Mouse (Mus musculus): Measurements from ENCODE around the gene Tex48.
A peak's percentile ranks its signal among the peaks of the same experiment; 100 is the strongest.

Gene Tex48

GRCm38 (mm10) chr4:63594459-63595110, 27.6 kb downstream of the Tex48 start:
- DNase-seq: no peak

- no peak for DNase-seq
Observed at GRCm38 (mm10) chr4:63590538-63590937, 31.7 kb downstream of the Tex48 start.

DNA sequence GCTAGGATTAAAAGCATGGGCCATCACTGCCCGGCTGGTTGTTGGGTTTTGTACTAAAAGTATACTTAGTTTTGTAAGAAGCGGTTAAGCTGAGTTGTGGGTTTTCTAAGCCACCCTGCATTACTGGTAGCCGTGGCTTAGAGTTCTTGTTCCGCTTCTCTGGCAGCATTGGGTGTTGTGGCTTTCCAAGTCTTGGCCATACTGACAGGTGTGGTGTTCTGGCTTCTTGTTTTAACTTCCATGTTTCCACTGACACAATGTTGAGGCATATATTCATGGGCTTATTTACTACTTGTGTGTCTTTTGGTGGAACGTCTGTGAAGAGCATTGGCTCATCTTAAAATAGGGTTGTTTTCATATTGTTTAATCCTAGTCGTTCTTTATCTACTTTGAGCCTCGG, 32.2 kb downstream of the Tex48 start:
- no peak for DNase-seq

GRCm38 (mm10) chr4:63586240-63586639, 36.0 kb downstream of the Tex48 start:
- DNase-seq: no peak

GRCm38 (mm10) chr4:63585216-63585615, 37.0 kb downstream of the Tex48 start:
- no peak for DNase-seq

- no peak for DNase-seq
Observed at GRCm38 (mm10) chr4:63582580-63582979, 39.6 kb downstream of the Tex48 start.

- no peak for DNase-seq
Observed at GRCm38 (mm10) chr4:63580078-63580477, 42.1 kb downstream of the Tex48 start.

DNA sequence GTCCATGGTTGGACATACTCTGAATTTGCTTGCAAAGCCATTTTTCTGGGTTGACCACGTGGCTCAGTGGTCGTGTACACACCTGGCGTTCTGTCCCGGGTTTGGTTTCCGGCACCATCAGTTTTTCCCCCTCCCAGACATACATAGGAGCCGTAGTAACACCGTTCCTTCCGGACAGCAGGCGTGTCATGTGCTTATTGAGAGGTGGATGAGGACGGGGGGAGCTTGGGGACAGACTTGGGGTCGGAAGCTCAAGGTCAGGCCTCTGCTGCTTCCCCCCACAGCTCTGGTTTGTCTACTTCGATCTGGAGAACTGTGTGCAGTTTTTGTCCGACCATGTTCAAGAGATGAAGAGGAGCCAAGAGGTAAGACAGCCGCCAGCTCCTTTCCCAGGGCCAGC, 42.6 kb downstream of the Tex48 start:
- no peak for DNase-seq

DNA sequence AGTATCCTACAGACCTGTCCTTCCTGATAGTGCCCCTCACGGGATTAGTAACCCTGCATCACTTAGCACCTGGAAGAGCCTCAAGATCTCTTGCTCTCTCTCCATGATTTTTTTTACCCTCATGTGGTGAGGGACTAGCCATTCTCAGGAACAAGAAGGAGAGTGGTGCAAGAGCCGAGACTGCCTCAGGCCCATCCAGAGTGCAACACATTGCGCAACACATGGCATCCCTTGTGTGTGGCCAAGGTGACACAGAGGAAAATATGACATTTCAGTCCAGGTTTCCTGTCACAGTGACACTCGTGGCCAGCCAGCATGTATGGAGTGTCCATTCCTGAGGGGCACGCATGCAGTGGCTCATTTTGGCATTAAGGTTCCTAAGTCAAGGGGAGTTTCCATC, 49.6 kb downstream of the Tex48 start:
- no peak for DNase-seq

DNA sequence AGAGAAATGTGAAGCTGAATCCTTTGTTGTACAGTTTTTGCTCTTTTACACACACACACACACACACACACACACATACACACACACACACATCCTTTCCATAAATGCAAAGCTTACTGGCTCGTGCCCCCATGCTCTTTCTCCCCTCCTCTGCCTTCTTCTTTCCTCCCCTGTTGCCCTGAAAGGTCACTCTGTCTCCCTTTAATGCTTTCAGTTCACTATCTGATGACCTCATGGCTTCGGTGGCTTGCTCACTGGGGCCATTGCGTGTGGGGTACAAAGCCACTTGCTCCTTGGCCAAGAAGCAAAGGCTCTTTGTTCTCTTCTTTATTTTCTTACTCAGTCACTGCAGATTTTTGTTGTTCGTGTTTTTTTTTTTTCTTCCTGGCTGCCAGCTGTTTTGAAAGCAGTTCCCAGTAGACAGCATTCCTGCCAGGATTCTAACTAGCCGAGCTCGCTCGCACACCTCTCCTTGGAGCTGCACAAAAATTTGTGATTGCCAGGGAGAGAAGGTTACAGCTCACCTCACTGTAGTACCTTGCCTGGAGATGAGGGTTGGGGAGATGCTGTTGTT, 51.9 kb downstream of the Tex48 start:
- DNase-seq: no peak

GRCm38 (mm10) chr4:63569322-63569721, 52.9 kb downstream of the Tex48 start:
- no peak for DNase-seq

- no peak for DNase-seq
Observed at GRCm38 (mm10) chr4:63567712-63568390, 54.4 kb downstream of the Tex48 start.

DNA sequence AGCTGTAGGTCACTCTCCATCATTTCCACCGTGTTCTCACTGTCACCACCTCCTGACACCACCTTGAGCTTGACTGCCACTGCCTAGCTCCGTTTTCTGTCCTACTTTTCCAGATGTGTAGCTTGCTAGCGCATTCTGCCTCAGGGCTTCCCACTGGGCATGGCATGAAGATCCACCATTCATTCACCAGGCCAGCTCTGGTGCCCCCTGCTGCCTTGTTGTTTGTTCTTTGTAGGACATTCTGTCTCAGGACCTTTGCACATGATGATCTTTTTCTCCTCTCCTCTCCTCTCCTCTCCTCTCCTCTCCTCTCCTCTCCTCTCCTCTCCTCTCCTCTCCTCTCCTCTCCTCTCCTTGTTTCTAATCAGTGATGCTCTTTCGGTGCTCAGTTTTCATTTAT, 59.5 kb downstream of the Tex48 start:
- DNase-seq: no peak

DNA sequence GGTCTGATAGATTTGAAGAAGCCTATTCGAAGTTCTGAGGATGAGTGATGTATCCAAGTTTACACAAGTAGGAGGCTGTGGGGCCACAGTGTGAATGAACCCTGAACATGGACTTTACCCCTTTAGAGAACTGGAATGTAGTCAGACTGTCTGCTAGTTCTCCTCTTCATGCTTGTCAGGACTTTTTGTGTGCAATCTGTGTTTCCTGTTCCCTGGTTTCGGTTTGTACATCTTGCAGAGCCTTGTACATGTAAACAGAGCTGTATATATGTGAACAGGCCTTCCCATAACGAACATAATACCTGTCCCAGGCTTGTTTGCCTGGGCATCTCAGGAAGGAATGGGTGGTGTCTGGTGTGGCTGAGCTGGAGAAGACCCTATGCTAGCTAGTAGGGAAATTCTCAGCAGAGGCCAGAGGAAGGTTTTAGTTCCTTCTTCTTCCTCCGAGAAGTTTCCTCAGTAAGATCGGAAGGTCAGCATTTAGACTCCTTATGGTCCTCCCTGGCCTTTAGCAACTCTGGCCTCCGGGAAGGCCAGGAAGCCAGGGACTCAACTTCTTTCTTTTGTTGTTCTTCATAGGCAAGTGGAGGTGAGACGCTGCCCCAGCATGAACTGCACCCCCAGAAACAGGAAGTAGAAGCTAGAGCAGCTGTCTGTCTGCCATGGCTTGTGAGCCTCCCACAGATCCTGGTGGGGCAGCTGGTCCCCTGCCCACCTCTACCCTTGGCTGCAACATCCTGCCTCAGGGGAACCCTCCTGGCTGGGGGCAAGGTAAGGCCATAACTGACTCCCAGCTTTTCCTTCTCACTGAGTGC, 60.2 kb downstream of the Tex48 start:
- no peak for DNase-seq

DNA sequence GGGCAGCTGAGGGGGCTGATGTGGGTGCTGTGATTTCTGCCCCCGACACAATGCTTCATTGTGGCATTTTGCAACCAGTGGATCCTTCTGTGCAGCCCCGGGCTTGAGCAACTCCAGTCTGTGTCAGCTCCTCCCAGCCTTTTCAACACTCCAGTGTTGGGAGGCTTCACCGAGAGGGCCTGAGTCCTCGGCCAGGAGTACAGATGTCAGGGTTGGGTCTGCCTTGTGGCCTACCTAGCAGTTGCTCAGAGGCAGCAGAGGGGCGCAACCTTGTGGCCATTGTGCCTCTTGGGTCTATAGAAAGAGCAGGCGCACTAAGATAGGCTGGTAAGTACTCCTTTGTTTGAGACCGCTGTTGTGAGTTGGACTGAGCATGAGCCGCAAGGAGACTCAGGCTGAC, 62.1 kb downstream of the Tex48 start:
- DNase-seq: no peak

DNA sequence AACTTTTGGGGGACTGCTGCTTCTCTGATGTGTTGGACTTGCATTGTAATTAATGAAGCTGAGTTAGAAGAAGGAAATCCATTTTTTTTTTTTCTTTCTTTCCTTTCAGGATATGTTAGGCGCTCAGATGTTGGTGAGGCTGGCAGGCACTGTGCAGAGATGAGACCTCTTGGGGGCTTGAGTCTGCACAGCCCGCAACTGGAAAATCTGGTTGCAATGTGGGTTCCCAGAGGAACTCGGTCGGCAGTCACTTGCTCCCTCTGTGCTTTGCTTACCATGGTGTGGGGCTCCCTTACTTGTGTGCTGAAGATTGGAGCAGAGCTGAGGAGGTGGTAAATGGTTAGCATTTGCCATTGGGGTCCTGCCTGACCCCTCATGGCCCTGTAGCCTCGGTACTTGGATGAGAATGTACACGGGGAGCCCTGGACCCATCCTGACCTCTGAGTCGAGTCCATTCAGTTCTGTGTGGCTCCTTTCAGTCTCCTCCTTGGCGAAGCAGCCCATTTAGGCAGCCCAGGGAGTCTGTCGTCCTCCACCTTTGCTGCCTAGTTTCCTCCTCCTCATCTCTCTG, 63.0 kb downstream of the Tex48 start:
- DNase-seq: no peak

GRCm38 (mm10) chr4:63558407-63559081, 63.7 kb downstream of the Tex48 start, which contains the start of gene Tmem268:
Tmem268 (plus strand) TSS chr4:63558781.
- DNase-seq: peak; percentile 84 to 86

GRCm38 (mm10) chr4:63557124-63558059, 64.8 kb downstream of the Tex48 start:
- DNase-seq: no peak

All from cerebellum, postnatal 10 days (tissue).